Mouse (Mus musculus) kidney, embryonic 14.5 days (tissue): ENCODE results near the gene Tatdn3. TPM values are rescaled to one million over a fixed set of nuclear protein-coding genes. Genes with fewer than 3 reads are reported as not detected.

ENCODE experiments used
- ATAC-seq: fragments of 200-750 bp; cut with Nextera tagmentation; 2 replicates; pipeline ENCODE4 v1.8.0; 2017; ENCODE audit warnings: moderate number of reproducible peaks, mild to moderate bottlenecking, moderate TSS enrichment, moderate library complexity; ENCODE audit not compliant: low FRiP score, low TSS enrichment
- H3K27ac ChIP-seq: fragments of 300-500 bp; sonication (generic); 2 replicates; pipeline ENCODE4 v1.5.1; 2014; ENCODE audit warnings: low read depth, mild to moderate bottlenecking, low read length, moderate library complexity, mixed read lengths
- H3K27me3 ChIP-seq: fragments of 300-500 bp; sonication (generic); 2 replicates; pipeline ENCODE4 v1.6.1; 2014; ENCODE audit warnings: mild to moderate bottlenecking, low read length; ENCODE audit not compliant: control insufficient read depth, insufficient read depth
- H3K36me3 ChIP-seq: fragments of 300-500 bp; sonication (generic); 2 replicates; pipeline ENCODE4 v1.6.1; 2014; ENCODE audit warnings: low read length, mixed read lengths; ENCODE audit not compliant: control insufficient read depth, insufficient read depth
- H3K4me1 ChIP-seq: fragments of 300-500 bp; sonication (generic); 2 replicates; pipeline ENCODE4 v1.6.1; 2014; ENCODE audit warnings: low read length, mixed read lengths; ENCODE audit not compliant: control insufficient read depth, insufficient read depth
- H3K4me2 ChIP-seq: fragments of 300-500 bp; sonication (generic); replicated peaks from 2 replicates; pipeline ENCODE4 v1.6.1; 2014; ENCODE audit warnings: low read depth, mild to moderate bottlenecking, low read length
- H3K4me3 ChIP-seq: fragments of 300-500 bp; sonication (generic); 2 replicates; pipeline ENCODE4 v1.5.1; 2014; ENCODE audit warnings: mild to moderate bottlenecking, low read length
- H3K9ac ChIP-seq: fragments of 300-500 bp; sonication (generic); 2 replicates; pipeline ENCODE4 v1.6.1; 2014; ENCODE audit warnings: low read depth, mild to moderate bottlenecking, low read length, moderate library complexity
- H3K9me3 ChIP-seq: fragments of 300-500 bp; sonication (generic); 2 replicates; pipeline ENCODE4 v1.6.1; 2016; ENCODE audit warnings: low read length; ENCODE audit not compliant: control insufficient read depth
- WGBS: fragments of 180-500 bp; shearing (Covaris S2); extraction: QIAGEN DNeasy Blood & Tissue Kit; methylation state at CpG from one replicate; pipeline ENCODE4 v1.1.7; 2014; 5-methylcytosine and 5-hydroxymethylcytosine counted together
- polyA plus RNA-seq: library from polyadenylated mRNA; unstranded; fragments of >200 nt; fragmentation: Nextera tagmentation; extraction: Ambion mirVana; gene quantifications from 2 replicates; pipeline ENCODE4 v1.2.1, GENCODE M21; 2014

Gene Tatdn3
- polyA plus RNA-seq, 1 experiment from 2014 or later: 12.6 TPM

- ATAC-seq: no peak
Measured at GRCm38 (mm10) chr1:191086304-191086878, 23.7 kb upstream of the Tatdn3 start.

GRCm38 (mm10) chr1:191085597-191085996 lies 22.9 kb upstream of the Tatdn3 start:
- no peak overlapping the region for H3K9ac ChIP-seq
- H3K27ac ChIP-seq: no peak overlapping the region
- no peaks in the 10 kb centered on the region for H3K9me3 ChIP-seq
- H3K27me3 ChIP-seq: no peaks in the 10 kb centered on the region
- H3K36me3 ChIP-seq: peaks cover 33% of the 10 kb centered on the region
- H3K4me2 ChIP-seq: no peak overlapping the region
- ATAC-seq: no peak
- WGBS: 69% methylated on average over 12 of the region's 12 CpGs
- no peak overlapping the region for H3K4me3 ChIP-seq
- H3K4me1 ChIP-seq: no peaks in the 10 kb centered on the region

More at GRCm38 (mm10) chr1:191086304-191086878, 23.7 kb upstream of the Tatdn3 start:
- no peaks in the 10 kb centered on the region for H3K9me3 ChIP-seq
- H3K36me3 ChIP-seq: peaks cover 27% of the 10 kb centered on the region
- H3K4me2 ChIP-seq: no peak overlapping the region
- no peak overlapping the region for H3K4me3 ChIP-seq
- no peak overlapping the region for H3K9ac ChIP-seq
- H3K27me3 ChIP-seq: no peaks in the 10 kb centered on the region
- WGBS: 86% methylated on average over 7 of the region's 7 CpGs
- H3K27ac ChIP-seq: no peak overlapping the region
- no peaks in the 10 kb centered on the region for H3K4me1 ChIP-seq

DNA sequence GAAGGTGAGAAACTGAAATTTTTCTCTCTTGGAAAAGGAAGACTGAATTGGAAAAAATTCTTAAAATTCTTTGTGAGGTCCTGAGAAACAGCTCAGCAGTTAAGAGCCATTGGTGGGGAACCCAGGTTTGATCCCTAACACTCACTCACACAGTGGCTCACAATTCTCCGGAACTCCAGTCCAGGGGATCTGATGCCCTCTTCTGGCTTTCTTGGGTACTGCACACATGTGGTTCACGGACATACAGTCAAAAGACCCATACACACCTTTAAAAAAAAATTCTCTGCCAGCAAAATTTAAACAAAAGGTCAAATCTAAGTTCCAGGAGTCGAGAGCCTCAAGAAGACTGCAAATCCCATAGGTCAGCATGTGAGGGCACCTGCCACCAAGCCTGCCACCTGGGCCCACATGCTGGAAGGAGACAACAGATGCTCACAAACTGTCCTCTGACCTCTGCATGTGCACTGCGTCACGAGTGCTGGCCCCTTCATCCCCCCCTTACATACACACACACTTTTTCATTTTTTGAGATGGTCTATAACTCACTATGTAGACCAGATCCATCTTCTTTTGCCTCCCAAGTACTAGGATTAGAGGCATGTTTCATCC lies 22.3 kb upstream of the Tatdn3 start:
- peaks cover 38% of the 10 kb centered on the region for H3K36me3 ChIP-seq
- H3K4me2 ChIP-seq: no peak overlapping the region

DNA sequence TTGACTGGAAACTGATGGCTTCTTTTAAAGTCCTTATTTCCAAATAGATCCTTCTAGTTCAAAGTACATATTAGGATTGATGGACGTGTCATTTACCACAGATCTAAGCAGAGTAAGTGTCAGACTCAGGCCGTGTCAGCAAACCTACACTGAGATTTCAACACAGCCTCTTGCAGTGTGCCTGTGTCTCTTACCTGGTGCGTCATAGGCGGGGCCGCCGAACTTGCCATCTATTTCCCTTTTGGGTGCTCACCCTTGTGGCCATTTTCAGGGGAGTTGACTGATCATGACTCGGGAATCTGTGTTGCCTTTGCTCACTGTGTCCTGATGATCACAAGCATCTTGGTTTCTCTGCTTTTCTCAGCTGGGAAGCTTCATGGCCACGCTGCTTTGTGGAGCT lies 20.5 kb upstream of the Tatdn3 start:
- no peaks in the 10 kb centered on the region for H3K4me1 ChIP-seq
- no peak overlapping the region for H3K4me2 ChIP-seq
- H3K4me3 ChIP-seq: no peak overlapping the region
- H3K27me3 ChIP-seq: no peaks in the 10 kb centered on the region
- no peak overlapping the region for H3K9ac ChIP-seq
- no peak for ATAC-seq
- no peak overlapping the region for H3K27ac ChIP-seq
- WGBS: 88% methylated on average over 8 of the region's 8 CpGs
- H3K36me3 ChIP-seq: peaks cover 50% of the 10 kb centered on the region
- H3K9me3 ChIP-seq: no peaks in the 10 kb centered on the region

More for the DNA sequence above, 22.3 kb upstream of the Tatdn3 start:
- H3K9ac ChIP-seq: no peak overlapping the region
- H3K27me3 ChIP-seq: no peaks in the 10 kb centered on the region
- no peak for ATAC-seq
- H3K4me3 ChIP-seq: no peak overlapping the region
- H3K27ac ChIP-seq: no peak overlapping the region
- whole genome bisulfite sequencing: 75% methylated on average over 5 of the region's 5 CpGs
- no peaks in the 10 kb centered on the region for H3K4me1 ChIP-seq
- H3K9me3 ChIP-seq: no peaks in the 10 kb centered on the region

DNA sequence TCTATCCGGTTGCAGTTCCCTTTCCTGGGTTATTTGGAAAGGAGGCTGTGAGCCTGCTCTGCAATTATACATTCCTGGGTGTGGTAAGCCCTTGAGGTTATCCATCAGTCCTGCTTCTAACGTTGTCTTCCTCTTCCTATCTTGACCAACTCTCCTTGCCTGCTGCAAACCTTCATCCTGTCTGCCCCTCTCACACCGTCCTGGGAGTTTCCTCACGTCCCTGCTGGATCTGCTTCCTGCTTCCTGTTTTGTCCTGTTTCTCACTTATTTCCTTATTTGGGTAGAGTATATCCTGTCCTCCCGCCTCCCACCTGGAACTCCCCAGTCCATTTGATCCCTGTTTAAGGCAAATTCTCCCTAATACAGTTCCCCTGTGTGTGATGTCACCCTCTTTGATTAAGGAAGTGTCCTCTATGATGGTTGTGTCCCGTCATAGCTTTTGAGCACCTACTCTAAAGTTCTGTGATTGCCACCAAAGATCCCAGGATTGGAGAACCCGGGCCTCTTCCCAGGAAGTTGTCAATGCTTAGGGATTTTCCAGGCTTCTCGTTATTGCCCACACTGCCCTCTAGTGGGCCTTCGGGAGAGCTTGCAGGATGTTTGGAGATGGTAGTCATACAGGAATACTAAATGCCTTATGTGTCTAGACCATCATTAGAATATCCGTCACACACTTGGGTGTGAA lies 12.6 kb upstream of the Tatdn3 start:
- Histone ChIP-seq H3K36me3 (peaks cover 71% of the 10 kb centered on the region), H3K9ac (no peak overlapping the region), H3K27me3 (no peaks in the 10 kb centered on the region), H3K27ac (no peak overlapping the region), H3K9me3 (no peaks in the 10 kb centered on the region), H3K4me3 (no peak overlapping the region), H3K4me2 (no peak overlapping the region), H3K4me1 (0 out of 2 replicates have a peak, but pooled peaks cover 4% of the 10 kb centered on the region)
- 54% methylated on average over 10 of the region's 10 CpGs for WGBS
- ATAC-seq: 0 out of 2 replicates have a peak, but pooled peaks have one; percentile 38

- H3K9ac ChIP-seq: no peak overlapping the region
- peaks cover 78% of the 10 kb centered on the region for H3K36me3 ChIP-seq
- no peak for ATAC-seq
- no peaks in the 10 kb centered on the region for H3K27me3 ChIP-seq
- no peaks in the 10 kb centered on the region for H3K9me3 ChIP-seq
- H3K4me3 ChIP-seq: no peak overlapping the region
- 0 out of 2 replicates have a peak, but pooled peaks cover 4% of the 10 kb centered on the region for H3K4me1 ChIP-seq
- no peak overlapping the region for H3K27ac ChIP-seq
- 71% methylated on average over 4 of the region's 4 CpGs for WGBS
- H3K4me2 ChIP-seq: no peak overlapping the region
Measured at GRCm38 (mm10) chr1:191073486-191073885, 10.8 kb upstream of the Tatdn3 start.

- Histone ChIP-seq H3K27me3 (no peaks in the 10 kb centered on the region), H3K4me3 (no peak overlapping the region), H3K36me3 (peaks cover 78% of the 10 kb centered on the region), H3K9me3 (no peaks in the 10 kb centered on the region), H3K4me1 (0 out of 2 replicates have a peak, but pooled peaks cover 4% of the 10 kb centered on the region), H3K27ac (no peak overlapping the region), H3K4me2 (no peak overlapping the region), H3K9ac (no peak overlapping the region)
- ATAC-seq: no peak
- 44% methylated on average over 6 of the region's 6 CpGs for WGBS
Measured at GRCm38 (mm10) chr1:191073001-191073400, 10.3 kb upstream of the Tatdn3 start.

DNA sequence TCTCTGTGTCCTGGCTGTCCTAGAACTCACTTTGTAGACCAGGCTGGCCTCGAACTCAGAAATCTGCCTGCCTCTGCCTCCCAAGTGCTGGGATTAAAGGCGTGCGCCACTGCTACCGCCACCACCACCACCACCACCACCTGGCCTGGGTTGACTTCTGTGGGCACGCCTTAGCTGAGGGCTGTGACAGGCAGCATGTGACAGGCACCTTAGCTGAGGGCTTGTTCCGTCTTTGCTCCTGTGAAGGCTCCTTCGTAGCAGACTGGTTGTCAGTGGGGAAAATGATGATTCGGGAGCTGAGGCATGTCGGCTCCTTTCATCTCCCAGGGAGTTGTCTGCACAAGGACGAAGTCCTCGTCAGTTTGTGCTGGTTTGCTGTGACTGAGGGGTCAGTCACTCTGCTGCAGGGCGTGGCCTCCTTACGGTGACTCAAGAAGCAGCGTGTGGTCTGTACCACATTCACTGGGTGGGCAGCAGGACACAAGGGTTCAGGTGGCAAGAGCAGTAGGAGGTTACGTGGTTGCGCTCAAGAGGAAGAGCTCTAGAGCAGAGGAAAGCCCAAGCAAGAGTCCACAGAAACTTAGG lies 9.7 kb upstream of the Tatdn3 start:
- Histone ChIP-seq H3K9me3 (no peaks in the 10 kb centered on the region), H3K4me3 (no peak overlapping the region), H3K36me3 (peaks cover 78% of the 10 kb centered on the region), H3K27me3 (no peaks in the 10 kb centered on the region), H3K27ac (no peak overlapping the region), H3K4me1 (0 out of 2 replicates have a peak, but pooled peaks cover 4% of the 10 kb centered on the region), H3K9ac (no peak overlapping the region), H3K4me2 (no peak overlapping the region)
- no peak for ATAC-seq
- WGBS: 92% methylated on average over 16 of the region's 16 CpGs

DNA sequence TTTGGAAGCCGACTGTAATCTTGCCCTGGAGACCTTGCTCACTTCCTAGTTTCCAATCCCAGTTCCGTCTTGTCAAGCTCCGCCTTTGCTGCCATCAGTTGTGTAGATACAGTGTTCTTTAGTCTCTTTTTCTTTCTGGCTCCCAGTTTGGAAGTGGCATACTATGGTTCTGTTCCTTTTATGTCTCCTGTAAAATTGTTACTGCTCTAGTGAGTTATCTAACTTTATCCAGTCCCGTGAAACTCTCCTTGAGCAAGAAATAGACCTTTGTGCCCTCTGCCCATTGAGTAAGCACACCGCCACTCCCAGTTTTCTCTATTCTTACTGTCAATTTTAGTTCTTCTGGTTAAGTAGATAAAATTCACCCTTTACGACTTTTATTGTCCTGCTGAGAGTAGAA lies 8.9 kb upstream of the Tatdn3 start:
- Histone ChIP-seq H3K27ac (no peak overlapping the region), H3K36me3 (peaks cover 73% of the 10 kb centered on the region), H3K9me3 (no peaks in the 10 kb centered on the region), H3K4me2 (no peak overlapping the region), H3K9ac (no peak overlapping the region), H3K4me3 (no peak overlapping the region), H3K4me1 (0 out of 2 replicates have a peak, but pooled peaks cover 4% of the 10 kb centered on the region), H3K27me3 (no peaks in the 10 kb centered on the region)
- no peak for ATAC-seq
- WGBS: 85% methylated on average over 6 of the region's 6 CpGs
